Mouse (Mus musculus): ENCODE data around the gene Fam19a4. TPM values are rescaled to one million over a fixed set of nuclear protein-coding genes. Genes with fewer than 3 reads are reported as not detected.

The Fam19a4 gene
- polyA plus RNA-seq, 1 experiment: not detected

DNA sequence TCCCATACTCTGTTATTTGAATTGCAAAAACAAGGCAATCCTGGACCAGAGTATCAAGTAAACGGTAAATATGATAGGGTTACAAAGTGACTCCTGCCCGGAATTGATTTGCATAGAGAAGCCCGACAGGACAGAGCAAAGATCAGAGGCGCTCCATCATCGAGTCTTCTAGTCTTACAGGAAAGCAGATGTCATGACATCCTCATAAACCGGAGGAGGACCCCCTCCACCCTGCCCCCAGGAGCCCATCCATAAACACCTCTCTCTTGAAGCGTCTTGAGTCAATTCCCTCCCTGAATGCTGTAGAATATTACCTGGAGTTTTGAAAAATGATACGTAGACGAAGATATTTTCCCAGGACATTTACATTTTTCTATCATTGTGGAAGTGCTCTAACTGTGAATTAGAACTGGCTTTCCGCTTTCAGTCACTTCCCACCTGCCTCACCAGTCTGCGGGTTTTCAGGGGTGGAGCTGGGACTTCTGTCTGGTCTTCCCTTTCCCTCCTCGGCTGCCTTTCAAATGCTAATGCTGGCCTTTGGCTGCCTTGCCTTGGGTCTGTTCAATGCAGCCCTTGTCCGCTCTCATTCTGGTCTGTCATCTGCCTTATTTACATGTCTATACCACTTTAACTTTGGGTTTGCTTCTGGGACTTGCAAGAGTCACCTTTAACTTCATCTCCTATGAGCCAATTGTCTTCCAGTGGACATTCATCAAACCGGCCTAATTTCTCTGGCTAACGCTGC, 41.9 kb upstream of the Fam19a4 start:
- TF ChIP-seq TCF3 (IDR thresholded peaks at IDR 0.05; ENCODE audit: insufficient read length, low read depth) (no peak), MYOG (IDR thresholded peaks at IDR 0.05; ENCODE audit: control insufficient read depth in 1 of 3, insufficient read depth in 1 of 3, insufficient read length in 2 of 3, low read depth in 2 of 3) (no peak), SRF (IDR thresholded peaks at IDR 0.05; ENCODE audit: control insufficient read depth, insufficient read length, low read depth) (no peak), POLR2AphosphoS2 (IDR thresholded peaks at IDR 0.05; ENCODE audit: insufficient read length, low read depth) (no peak), USF1 (IDR thresholded peaks at IDR 0.05; ENCODE audit: low read depth) (no peak), REST (IDR thresholded peaks at IDR 0.05; ENCODE audit: insufficient read depth, insufficient read length) (no peak), MYOD1 (IDR thresholded peaks at IDR 0.05; ENCODE audit: control insufficient read depth in 1 of 3, insufficient read length in 2 of 3, low read depth in 2 of 3) (no peak), MAX (IDR thresholded peaks at IDR 0.05; ENCODE audit: low read depth) (no peak), POLR2A (IDR thresholded peaks at IDR 0.05; ENCODE audit: insufficient read length, low read depth) (no peak), TCF12 (IDR thresholded peaks at IDR 0.05; ENCODE audit: insufficient read depth, poor library complexity, severe bottlenecking) (no peak), CEBPB (IDR thresholded peaks at IDR 0.05; ENCODE audit: insufficient read depth, poor library complexity, severe bottlenecking) (no peak), E2F4 (IDR thresholded peaks at IDR 0.05; ENCODE audit: insufficient read depth) (no peak)
- H3K27me3 ChIP-seq (ENCODE audit: control insufficient read depth, insufficient read depth, insufficient read length): peaks cover 2% of the 10 kb centered on the region
- H3K36me3 ChIP-seq (ENCODE audit: control insufficient read depth, insufficient read depth): no peaks in the 10 kb centered on the region
- no peak overlapping the region for H3ac ChIP-seq (ENCODE audit: control insufficient read depth, insufficient read length)
- H3K79me2 ChIP-seq (ENCODE audit: control insufficient read depth, insufficient read depth): no peaks in the 10 kb centered on the region
- no peak overlapping the region for H3K4me2 ChIP-seq (ENCODE audit: low read depth)
- no peak overlapping the region for H3K4me3 ChIP-seq

DNA sequence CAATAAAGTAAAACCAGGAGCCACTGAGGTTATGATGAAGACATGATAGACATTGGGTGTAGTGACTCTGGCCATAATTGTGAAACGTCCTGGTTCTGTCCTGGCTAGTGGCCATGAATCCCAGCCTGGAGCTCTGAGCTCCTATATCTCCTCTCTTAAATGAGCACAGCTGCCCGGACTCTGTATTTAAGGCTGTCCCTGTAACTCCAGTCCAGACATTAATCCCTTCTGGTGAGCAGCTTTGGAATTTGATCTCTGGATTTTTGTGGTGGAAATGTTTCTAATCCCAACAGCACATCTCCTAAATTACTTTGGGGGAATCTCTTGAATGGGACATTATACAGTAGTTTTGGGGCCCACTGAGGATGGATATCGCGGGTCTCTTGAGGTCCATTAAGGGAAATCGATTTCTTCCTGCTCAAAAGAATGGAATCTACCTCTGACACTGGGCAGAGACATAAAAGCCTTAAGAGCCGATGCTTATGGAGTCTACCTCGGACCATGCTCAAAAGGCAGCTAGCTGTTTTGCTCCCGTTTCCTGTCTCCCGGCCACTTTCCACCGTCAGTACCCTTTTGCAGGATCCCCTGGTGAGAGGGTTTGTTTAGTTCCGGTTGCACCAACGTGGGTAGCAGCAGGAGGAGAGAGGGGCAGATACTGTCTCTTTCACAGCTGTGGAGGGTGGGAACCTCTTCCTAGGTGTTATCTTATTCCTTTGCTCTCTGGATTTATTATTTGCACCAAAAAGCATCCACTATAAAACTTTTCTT, 41.2 kb upstream of the Fam19a4 start:
- TF ChIP-seq POLR2A (IDR thresholded peaks at IDR 0.05; ENCODE audit: insufficient read length, low read depth): no peak
- TF ChIP-seq USF1 (IDR thresholded peaks at IDR 0.05; ENCODE audit: low read depth): no peak
- TF ChIP-seq REST (IDR thresholded peaks at IDR 0.05; ENCODE audit: insufficient read depth, insufficient read length): no peak
- no peak for TF ChIP-seq CEBPB (IDR thresholded peaks at IDR 0.05; ENCODE audit: insufficient read depth, poor library complexity, severe bottlenecking)
- TF ChIP-seq MYOD1 (IDR thresholded peaks at IDR 0.05; ENCODE audit: control insufficient read depth in 1 of 3, insufficient read length in 2 of 3, low read depth in 2 of 3): no peak
- no peak for TF ChIP-seq POLR2AphosphoS2 (IDR thresholded peaks at IDR 0.05; ENCODE audit: insufficient read length, low read depth)
- TF ChIP-seq SRF (IDR thresholded peaks at IDR 0.05; ENCODE audit: control insufficient read depth, insufficient read length, low read depth): no peak
- TF ChIP-seq E2F4 (IDR thresholded peaks at IDR 0.05; ENCODE audit: insufficient read depth): no peak
- no peak for TF ChIP-seq MYOG (IDR thresholded peaks at IDR 0.05; ENCODE audit: control insufficient read depth in 1 of 3, insufficient read depth in 1 of 3, insufficient read length in 2 of 3, low read depth in 2 of 3)
- TF ChIP-seq MAX (IDR thresholded peaks at IDR 0.05; ENCODE audit: low read depth): no peak
- no peak for TF ChIP-seq TCF12 (IDR thresholded peaks at IDR 0.05; ENCODE audit: insufficient read depth, poor library complexity, severe bottlenecking)
- no peak for TF ChIP-seq TCF3 (IDR thresholded peaks at IDR 0.05; ENCODE audit: insufficient read length, low read depth)
- Histone ChIP-seq H3K4me3 (no peak overlapping the region), H3K36me3 (ENCODE audit: control insufficient read depth, insufficient read depth) (no peaks in the 10 kb centered on the region), H3ac (ENCODE audit: control insufficient read depth, insufficient read length) (no peak overlapping the region), H3K79me2 (ENCODE audit: control insufficient read depth, insufficient read depth) (no peaks in the 10 kb centered on the region), H3K4me2 (ENCODE audit: low read depth) (no peak overlapping the region), H3K27me3 (ENCODE audit: control insufficient read depth, insufficient read depth, insufficient read length) (peaks cover 5% of the 10 kb centered on the region)

GRCm38 (mm10) chr6:97082336-97082735, 22.1 kb upstream of the Fam19a4 start:
- no peak overlapping the region for H3K4me3 ChIP-seq
- no peaks in the 10 kb centered on the region for H3K79me2 ChIP-seq (ENCODE audit: control insufficient read depth, insufficient read depth)
- no peak for TF ChIP-seq E2F4 (IDR thresholded peaks at IDR 0.05; ENCODE audit: insufficient read depth)
- no peak for TF ChIP-seq USF1 (IDR thresholded peaks at IDR 0.05; ENCODE audit: low read depth)
- TF ChIP-seq POLR2A (IDR thresholded peaks at IDR 0.05; ENCODE audit: insufficient read length, low read depth): no peak
- TF ChIP-seq TCF12 (IDR thresholded peaks at IDR 0.05; ENCODE audit: insufficient read depth, poor library complexity, severe bottlenecking): no peak
- TF ChIP-seq MAX (IDR thresholded peaks at IDR 0.05; ENCODE audit: low read depth): no peak
- TF ChIP-seq CEBPB (IDR thresholded peaks at IDR 0.05; ENCODE audit: insufficient read depth, poor library complexity, severe bottlenecking): no peak
- TF ChIP-seq SRF (IDR thresholded peaks at IDR 0.05; ENCODE audit: control insufficient read depth, insufficient read length, low read depth): no peak
- TF ChIP-seq POLR2AphosphoS2 (IDR thresholded peaks at IDR 0.05; ENCODE audit: insufficient read length, low read depth): no peak
- no peak for TF ChIP-seq TCF3 (IDR thresholded peaks at IDR 0.05; ENCODE audit: insufficient read length, low read depth)
- TF ChIP-seq MYOG (IDR thresholded peaks at IDR 0.05; ENCODE audit: control insufficient read depth in 1 of 3, insufficient read depth in 1 of 3, insufficient read length in 2 of 3, low read depth in 2 of 3): no peak
- no peak for TF ChIP-seq REST (IDR thresholded peaks at IDR 0.05; ENCODE audit: insufficient read depth, insufficient read length)
- no peak for TF ChIP-seq MYOD1 (IDR thresholded peaks at IDR 0.05; ENCODE audit: control insufficient read depth in 1 of 3, insufficient read length in 2 of 3, low read depth in 2 of 3)
- no peaks in the 10 kb centered on the region for H3K27me3 ChIP-seq (ENCODE audit: control insufficient read depth, insufficient read depth, insufficient read length)
- no peak overlapping the region for H3ac ChIP-seq (ENCODE audit: control insufficient read depth, insufficient read length)
- H3K36me3 ChIP-seq (ENCODE audit: control insufficient read depth, insufficient read depth): no peaks in the 10 kb centered on the region
- H3K4me2 ChIP-seq (ENCODE audit: low read depth): no peak overlapping the region

DNA sequence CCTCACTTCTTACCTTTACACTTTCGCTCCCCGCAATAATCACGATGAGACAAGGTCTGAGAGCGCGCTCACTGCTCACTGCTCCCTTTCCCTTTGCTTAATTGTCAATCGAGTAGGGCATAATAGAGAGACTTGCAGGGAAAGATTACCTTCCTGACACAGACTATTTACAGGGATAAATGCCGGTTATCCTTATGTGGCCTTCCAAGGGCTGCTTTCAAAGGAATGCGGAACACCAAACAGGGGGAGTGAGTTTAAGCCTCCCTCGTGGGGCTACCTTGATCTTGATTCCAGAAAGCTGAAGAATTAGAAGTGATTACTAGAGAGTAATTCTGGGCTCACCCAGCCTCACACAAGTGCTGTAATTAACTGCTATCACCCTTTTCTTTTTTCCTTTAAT, 19.8 kb upstream of the Fam19a4 start:
- no peak overlapping the region for H3K4me3 ChIP-seq
- no peak overlapping the region for H3ac ChIP-seq (ENCODE audit: control insufficient read depth, insufficient read length)
- no peak overlapping the region for H3K4me2 ChIP-seq (ENCODE audit: low read depth)
- H3K36me3 ChIP-seq (ENCODE audit: control insufficient read depth, insufficient read depth): no peaks in the 10 kb centered on the region
- TF ChIP-seq MYOG (IDR thresholded peaks at IDR 0.05; ENCODE audit: control insufficient read depth in 1 of 3, insufficient read depth in 1 of 3, insufficient read length in 2 of 3, low read depth in 2 of 3) (no peak), MYOD1 (IDR thresholded peaks at IDR 0.05; ENCODE audit: control insufficient read depth in 1 of 3, insufficient read length in 2 of 3, low read depth in 2 of 3) (no peak), REST (IDR thresholded peaks at IDR 0.05; ENCODE audit: insufficient read depth, insufficient read length) (no peak), E2F4 (IDR thresholded peaks at IDR 0.05; ENCODE audit: insufficient read depth) (no peak), MAX (IDR thresholded peaks at IDR 0.05; ENCODE audit: low read depth) (no peak), USF1 (IDR thresholded peaks at IDR 0.05; ENCODE audit: low read depth) (no peak), CEBPB (IDR thresholded peaks at IDR 0.05; ENCODE audit: insufficient read depth, poor library complexity, severe bottlenecking) (no peak), TCF12 (IDR thresholded peaks at IDR 0.05; ENCODE audit: insufficient read depth, poor library complexity, severe bottlenecking) (no peak), POLR2A (IDR thresholded peaks at IDR 0.05; ENCODE audit: insufficient read length, low read depth) (no peak)
- H3K27me3 ChIP-seq (ENCODE audit: control insufficient read depth, insufficient read depth, insufficient read length): no peaks in the 10 kb centered on the region
- H3K79me2 ChIP-seq (ENCODE audit: control insufficient read depth, insufficient read depth): no peaks in the 10 kb centered on the region

All from myocyte (in vitro differentiated cells).